Mouse (Mus musculus): Measurements from ENCODE around the gene Padi2. TPM values are rescaled to one million over a fixed set of nuclear protein-coding genes. Genes with fewer than 3 reads are reported as not detected.

Padi2 gene
- total and polyA plus RNA-seq, 3 experiments, result 0.21 to 0.82 TPM; not detected in 1

DNA sequence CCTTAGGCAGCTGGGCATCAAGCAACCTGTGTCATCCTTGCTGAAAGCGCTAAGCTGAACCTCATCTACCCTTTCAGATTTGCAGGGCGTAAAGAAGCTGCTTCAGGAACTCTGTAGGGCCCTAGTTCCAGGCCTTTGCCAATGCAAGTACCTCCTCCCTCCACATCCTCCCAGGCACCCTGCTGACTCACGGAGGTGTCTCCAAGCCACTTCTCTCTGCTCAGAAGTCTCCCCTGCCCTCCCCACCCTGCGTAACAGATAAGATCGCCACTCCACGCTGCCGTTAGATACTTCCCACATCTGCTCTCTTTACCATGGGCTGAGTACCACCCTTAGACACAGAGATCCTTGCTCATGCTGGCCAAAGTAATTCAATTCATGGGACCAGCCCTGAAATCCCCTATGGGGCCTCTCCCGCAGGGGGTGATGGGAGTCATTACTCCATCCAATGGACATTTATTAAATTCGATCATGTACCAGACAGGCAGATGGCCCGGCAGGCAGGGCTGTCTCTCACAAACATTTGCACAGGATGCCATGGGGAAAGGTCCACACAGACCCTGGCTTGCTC lies 24.8 kb downstream of the Padi2 start:
- Histone ChIP-seq H3K36me3 (replicated peaks) (no peaks in the 10 kb centered on the region), H3K4me1 (ENCODE audit: insufficient read depth, low read depth, low read length) (peaks cover 13% of the 10 kb centered on the region), H3K27me3 (ENCODE audit: insufficient read depth, low read length) (peaks cover 21% of the 10 kb centered on the region), H3K4me3 (ENCODE audit: low read depth, low read length) (no peak overlapping the region), H3K9me3 (replicated peaks) (no peaks in the 10 kb centered on the region)
- ATAC-seq (ENCODE audit: extremely low read depth, insufficient number of reproducible peaks, low FRiP score, poor library complexity, severe bottlenecking) (peak; percentile 87), DNase-seq (ENCODE audit: low spot score) (peak; percentile 27)
- TF ChIP-seq TAL1 (conservative IDR thresholded peaks at IDR 0.05; ENCODE audit: low read depth, low read length) (no peak), GATA2 (IDR thresholded peaks at IDR 0.05; ENCODE audit: borderline replicate concordance, low read depth, low read length) (no peak), CTCF (IDR thresholded peaks at IDR 0.05; ENCODE audit: low read depth, low read length) (no peak), POLR2AphosphoS5 (IDR thresholded peaks at IDR 0.05; ENCODE audit: insufficient replicate concordance, low read depth, low read length) (no peak), GATA1 (IDR thresholded peaks at IDR 0.05; ENCODE audit: borderline replicate concordance, low read length) (no peak)

GRCm38 (mm10) chr4:140935643-140936042 lies 29.5 kb downstream of the Padi2 start:
- DNase-seq (ENCODE audit: low spot score), result no peak
- H3K4me3 ChIP-seq (ENCODE audit: low read depth, low read length), result no peak overlapping the region
- TF ChIP-seq GATA2 (IDR thresholded peaks at IDR 0.05; ENCODE audit: borderline replicate concordance, low read depth, low read length) (no peak), GATA1 (IDR thresholded peaks at IDR 0.05; ENCODE audit: borderline replicate concordance, low read length) (no peak), POLR2AphosphoS5 (IDR thresholded peaks at IDR 0.05; ENCODE audit: insufficient replicate concordance, low read depth, low read length) (no peak), TAL1 (conservative IDR thresholded peaks at IDR 0.05; ENCODE audit: low read depth, low read length) (no peak), CTCF (IDR thresholded peaks at IDR 0.05; ENCODE audit: low read depth, low read length) (no peak)
- peaks cover 7% of the 10 kb centered on the region; the same call in 1 of the 2 replicates for H3K27me3 ChIP-seq (ENCODE audit: insufficient read depth, low read length)
- H3K9me3 ChIP-seq (replicated peaks), result no peaks in the 10 kb centered on the region
- ATAC-seq (ENCODE audit: extremely low read depth, insufficient number of reproducible peaks, low FRiP score, poor library complexity, severe bottlenecking), result no peak
- H3K4me1 ChIP-seq (ENCODE audit: insufficient read depth, low read depth, low read length), result peaks cover 9% of the 10 kb centered on the region
- H3K36me3 ChIP-seq (replicated peaks), result no peaks in the 10 kb centered on the region

GRCm38 (mm10) chr4:140944356-140944755 lies 38.2 kb downstream of the Padi2 start:
- H3K4me1 ChIP-seq (ENCODE audit: insufficient read depth, low read depth, low read length), result no peaks in the 10 kb centered on the region
- no peak for ATAC-seq (ENCODE audit: extremely low read depth, insufficient number of reproducible peaks, low FRiP score, poor library complexity, severe bottlenecking)

GRCm38 (mm10) chr4:140944961-140945442 lies 38.9 kb downstream of the Padi2 start:
- DNase-seq (ENCODE audit: low spot score), result no peak
- Histone ChIP-seq H3K4me1 (ENCODE audit: insufficient read depth, low read depth, low read length) (no peaks in the 10 kb centered on the region), H3K9me3 (replicated peaks) (no peaks in the 10 kb centered on the region), H3K36me3 (replicated peaks) (no peaks in the 10 kb centered on the region), H3K27me3 (ENCODE audit: insufficient read depth, low read length) (peaks cover 11% of the 10 kb centered on the region; the same call in 1 of the 2 replicates), H3K4me3 (ENCODE audit: low read depth, low read length) (no peak overlapping the region)
- TF ChIP-seq GATA1 (IDR thresholded peaks at IDR 0.05; ENCODE audit: borderline replicate concordance, low read length) (no peak), GATA2 (IDR thresholded peaks at IDR 0.05; ENCODE audit: borderline replicate concordance, low read depth, low read length) (no peak), POLR2AphosphoS5 (IDR thresholded peaks at IDR 0.05; ENCODE audit: insufficient replicate concordance, low read depth, low read length) (no peak), CTCF (IDR thresholded peaks at IDR 0.05; ENCODE audit: low read depth, low read length) (no peak), TAL1 (conservative IDR thresholded peaks at IDR 0.05; ENCODE audit: low read depth, low read length) (no peak)
- peak; percentile 15; the same call in 1 of the 2 replicates for ATAC-seq (ENCODE audit: extremely low read depth, insufficient number of reproducible peaks, low FRiP score, poor library complexity, severe bottlenecking)

More at GRCm38 (mm10) chr4:140944356-140944755, 38.2 kb downstream of the Padi2 start:
- Histone ChIP-seq H3K36me3 (replicated peaks) (no peaks in the 10 kb centered on the region), H3K27me3 (ENCODE audit: insufficient read depth, low read length) (peaks cover 7% of the 10 kb centered on the region; the same call in 1 of the 2 replicates), H3K4me3 (ENCODE audit: low read depth, low read length) (no peak overlapping the region), H3K9me3 (replicated peaks) (no peaks in the 10 kb centered on the region)
- TF ChIP-seq GATA2 (IDR thresholded peaks at IDR 0.05; ENCODE audit: borderline replicate concordance, low read depth, low read length) (no peak), CTCF (IDR thresholded peaks at IDR 0.05; ENCODE audit: low read depth, low read length) (no peak), POLR2AphosphoS5 (IDR thresholded peaks at IDR 0.05; ENCODE audit: insufficient replicate concordance, low read depth, low read length) (no peak), TAL1 (conservative IDR thresholded peaks at IDR 0.05; ENCODE audit: low read depth, low read length) (no peak), GATA1 (IDR thresholded peaks at IDR 0.05; ENCODE audit: borderline replicate concordance, low read length) (no peak)
- no peak for DNase-seq (ENCODE audit: low spot score)

GRCm38 (mm10) chr4:140945571-140945970 lies 39.4 kb downstream of the Padi2 start:
- DNase-seq (ENCODE audit: low spot score) (no peak), ATAC-seq (ENCODE audit: extremely low read depth, insufficient number of reproducible peaks, low FRiP score, poor library complexity, severe bottlenecking) (no peak)
- no peak for TF ChIP-seq GATA2 (IDR thresholded peaks at IDR 0.05; ENCODE audit: borderline replicate concordance, low read depth, low read length)
- TF ChIP-seq POLR2AphosphoS5 (IDR thresholded peaks at IDR 0.05; ENCODE audit: insufficient replicate concordance, low read depth, low read length), result no peak
- no peak for TF ChIP-seq CTCF (IDR thresholded peaks at IDR 0.05; ENCODE audit: low read depth, low read length)
- no peak for TF ChIP-seq TAL1 (conservative IDR thresholded peaks at IDR 0.05; ENCODE audit: low read depth, low read length)
- TF ChIP-seq GATA1 (IDR thresholded peaks at IDR 0.05; ENCODE audit: borderline replicate concordance, low read length), result no peak
- peaks cover 13% of the 10 kb centered on the region; the same call in 1 of the 2 replicates for H3K27me3 ChIP-seq (ENCODE audit: insufficient read depth, low read length)
- no peak overlapping the region for H3K4me3 ChIP-seq (ENCODE audit: low read depth, low read length)
- no peaks in the 10 kb centered on the region for H3K9me3 ChIP-seq (replicated peaks)
- H3K36me3 ChIP-seq (replicated peaks), result no peaks in the 10 kb centered on the region
- H3K4me1 ChIP-seq (ENCODE audit: insufficient read depth, low read depth, low read length), result no peaks in the 10 kb centered on the region

- Histone ChIP-seq H3K9me3 (replicated peaks) (no peaks in the 10 kb centered on the region), H3K4me3 (ENCODE audit: low read depth, low read length) (no peak overlapping the region), H3K4me1 (ENCODE audit: insufficient read depth, low read depth, low read length) (no peaks in the 10 kb centered on the region), H3K27me3 (ENCODE audit: insufficient read depth, low read length) (peaks cover 15% of the 10 kb centered on the region; the same call in 1 of the 2 replicates), H3K36me3 (replicated peaks) (no peaks in the 10 kb centered on the region)
- no peak for TF ChIP-seq CTCF (IDR thresholded peaks at IDR 0.05; ENCODE audit: low read depth, low read length)
- no peak for TF ChIP-seq GATA2 (IDR thresholded peaks at IDR 0.05; ENCODE audit: borderline replicate concordance, low read depth, low read length)
- no peak for TF ChIP-seq POLR2AphosphoS5 (IDR thresholded peaks at IDR 0.05; ENCODE audit: insufficient replicate concordance, low read depth, low read length)
- no peak for TF ChIP-seq TAL1 (conservative IDR thresholded peaks at IDR 0.05; ENCODE audit: low read depth, low read length)
- TF ChIP-seq GATA1 (IDR thresholded peaks at IDR 0.05; ENCODE audit: borderline replicate concordance, low read length), result no peak
- no peak for DNase-seq (ENCODE audit: low spot score)
- ATAC-seq (ENCODE audit: extremely low read depth, insufficient number of reproducible peaks, low FRiP score, poor library complexity, severe bottlenecking), result no peak
Observed at GRCm38 (mm10) chr4:140946048-140946447, 39.9 kb downstream of the Padi2 start.

All from G1E (cell line).